Mouse (Mus musculus) CH12.LX (cell line): ENCODE data around the gene E130309D02Rik. TPM values are rescaled to one million over a fixed set of nuclear protein-coding genes. Genes with fewer than 3 reads are reported as not detected.

ENCODE experiments used
- DNase-seq: peaks from one replicate; pipeline ENCODE4 v3.0.0-alpha.2; 2013; ENCODE audit errors: extremely low read depth
- H3K27ac ChIP-seq: 2 replicates; pipeline ENCODE4 v1.5.1; 2012; ENCODE audit warnings: low read depth, mild to moderate bottlenecking, control low read depth, moderate library complexity; ENCODE audit not compliant: insufficient read depth
- H3K27me3 ChIP-seq: replicated peaks from 2 replicates; pipeline ENCODE3; 2012; ENCODE audit warnings: inconsistent platforms
- H3K36me3 ChIP-seq, 2 experiments: replicated peaks in 1 of 2; 2 replicates each; pipeline versions ENCODE3 to v1.6.1; 2012; ENCODE audit warnings: inconsistent platforms in 1 of 2, low read length in 1 of 2, mild to moderate bottlenecking in 1 of 2, mixed read lengths in 1 of 2, moderate library complexity in 1 of 2; ENCODE audit not compliant: control insufficient read depth in 1 of 2, insufficient read depth in 1 of 2
- H3K4me1 ChIP-seq, 2 experiments: 2 replicates each; pipeline ENCODE4 v1.6.1; 2012; ENCODE audit warnings: inconsistent platforms in 1 of 2, moderate library complexity in 1 of 2; ENCODE audit not compliant: insufficient read depth in 2 of 2, control insufficient read depth in 1 of 2
- H3K4me2 ChIP-seq: 2 replicates; pipeline ENCODE4 v1.6.1; 2012; ENCODE audit warnings: low read depth, mild to moderate bottlenecking, control low read depth; ENCODE audit not compliant: poor library complexity, insufficient read depth, severe bottlenecking
- H3K4me3 ChIP-seq, 3 experiments: fragments of 150-350 bp in 1 of 3; sonication (generic) in 1 of 3; replicated peaks in 1 of 3; 2 replicates each; pipeline versions ENCODE3 to v1.5.1; 2011 to 2012; ENCODE audit warnings: low read depth in 2 of 3, low read length in 2 of 3, mild to moderate bottlenecking in 2 of 3, moderate library complexity in 2 of 3, control low read depth in 1 of 3, improper control_type of control experiment in 1 of 3, inconsistent platforms in 1 of 3, mixed read lengths in 1 of 3; ENCODE audit not compliant: poor library complexity in 1 of 3
- H3K79me2 ChIP-seq: replicated peaks from 2 replicates; pipeline ENCODE4 v1.6.1; 2012; ENCODE audit warnings: mild to moderate bottlenecking, moderate library complexity; ENCODE audit not compliant: control insufficient read depth, poor library complexity, insufficient read depth, severe bottlenecking; ENCODE audit errors: extremely low read depth
- H3K9ac ChIP-seq: 2 replicates; pipeline ENCODE4 v1.6.1; 2012; ENCODE audit warnings: low read depth, mild to moderate bottlenecking, control low read depth, moderate library complexity; ENCODE audit not compliant: insufficient read depth
- H3K9me3 ChIP-seq: replicated peaks from 2 replicates; pipeline ENCODE3; 2012; ENCODE audit warnings: low read length, inconsistent platforms, mixed read lengths
- BHLHE40 ChIP-seq: IDR thresholded peaks from 2 replicates; pipeline ENCODE4 v1.6.1; 2011; ENCODE audit warnings: mild to moderate bottlenecking, low read depth, low read length, improper control_type of control experiment
- CTCF ChIP-seq, 2 experiments: IDR thresholded peaks in 1 of 2; conservative IDR thresholded peaks in 1 of 2; 2 replicates each; pipeline ENCODE4 v1.5.1; 2011 to 2012; ENCODE audit warnings: low read depth in 2 of 2, low read length in 2 of 2, improper control_type of control experiment in 1 of 2, inconsistent platforms in 1 of 2, mild to moderate bottlenecking in 1 of 2, moderate library complexity in 1 of 2
- ELF1 ChIP-seq: IDR thresholded peaks from 2 replicates; pipeline ENCODE4 v1.6.1; 2014; ENCODE audit warnings: low read depth, mild to moderate bottlenecking, inconsistent platforms, low read length, improper control_type of control experiment
- JUND ChIP-seq: conservative IDR thresholded peaks from 2 replicates; pipeline ENCODE4 v1.6.1; 2011; ENCODE audit warnings: low read depth, low read length, improper control_type of control experiment
- KAT2A ChIP-seq: IDR thresholded peaks from 2 replicates; pipeline ENCODE4 v1.6.1; 2012; ENCODE audit warnings: low read length, improper control_type of control experiment, inconsistent platforms; ENCODE audit not compliant: insufficient replicate concordance
- MXI1 ChIP-seq: IDR thresholded peaks from 2 replicates; pipeline ENCODE4 v1.6.1; 2011; ENCODE audit warnings: mild to moderate bottlenecking, low read depth, low read length, improper control_type of control experiment
- MYC ChIP-seq: IDR thresholded peaks from 2 replicates; pipeline ENCODE4 v1.6.1; 2011; ENCODE audit warnings: low read depth, mild to moderate bottlenecking, improper control_type of control experiment, low read length
- POLR2A ChIP-seq: IDR thresholded peaks from 2 replicates; pipeline ENCODE4 v1.6.1; 2011; ENCODE audit warnings: low read depth, mild to moderate bottlenecking, improper control_type of control experiment, low read length
- RAD21 ChIP-seq: IDR thresholded peaks from 2 replicates; pipeline ENCODE4 v1.6.1; 2011; ENCODE audit warnings: low read depth, mild to moderate bottlenecking, low read length, improper control_type of control experiment, moderate library complexity
- RCOR1 ChIP-seq: conservative IDR thresholded peaks from 2 replicates; pipeline ENCODE4 v1.6.1; 2012; ENCODE audit warnings: low read depth, mild to moderate bottlenecking, inconsistent platforms, low read length, improper control_type of control experiment
- SMC3 ChIP-seq: IDR thresholded peaks from 2 replicates; pipeline ENCODE4 v1.6.1; 2011; ENCODE audit warnings: low read depth, low read length, improper control_type of control experiment
- TCF12 ChIP-seq: IDR thresholded peaks from 2 replicates; pipeline ENCODE4 v1.6.1; 2014; ENCODE audit warnings: low read depth, mild to moderate bottlenecking, inconsistent platforms, low read length, improper control_type of control experiment
- USF2 ChIP-seq: conservative IDR thresholded peaks from 2 replicates; pipeline ENCODE4 v1.6.1; 2011; ENCODE audit warnings: low read depth, low read length, improper control_type of control experiment
- ZKSCAN1 ChIP-seq: IDR thresholded peaks from 2 replicates; pipeline ENCODE4 v1.6.1; 2012; ENCODE audit warnings: low read depth, inconsistent platforms, low read length, improper control_type of control experiment, borderline replicate concordance
- ZMIZ1 ChIP-seq: IDR thresholded peaks from 2 replicates; pipeline ENCODE4 v1.6.1; 2012; ENCODE audit warnings: low read depth, mild to moderate bottlenecking, inconsistent platforms, low read length, improper control_type of control experiment
- ZNF384 ChIP-seq: IDR thresholded peaks from 2 replicates; pipeline ENCODE4 v1.6.1; 2012; ENCODE audit warnings: low read depth, low read length, improper control_type of control experiment, inconsistent platforms
- dilution Hi-C: fragments of 300-500 bp; cut with MboI; formaldehyde crosslinking; loops from 2 replicates; pipeline ENCODE4 v1.14.3; 2020; ENCODE audit warnings: low sequenced_read_pairs; ENCODE audit not compliant: extremely low pct_unique_long_range_greater_than_20kb, extremely low pct_ligation_motif_present
- in situ Hi-C: fragments of 300-500 bp; cut with MboI; formaldehyde crosslinking; loops from 3 replicates; pipeline ENCODE4 v1.14.3; 2019; ENCODE audit warnings: low sequenced_read_pairs, low pct_ligation_motif_present, low pct_unique_long_range_greater_than_20kb, mixed read lengths
- polyA plus RNA-seq: library from polyadenylated mRNA; unstranded; fragments of >175 nt; gene quantifications from 2 replicates; pipeline ENCODE4 v1.2.1, GENCODE M21; 2012; ENCODE audit warnings: low read depth; ENCODE audit not compliant: insufficient read length
- total RNA-seq, 2 experiments: library from RNA; depleted of rRNA; stranded (reverse); fragments of 300-350 nt in 1 of 2; fragments of >200 nt in 1 of 2; gene quantifications; 2 replicates each; pipeline ENCODE4 v1.2.3; 2012 to 2014

E130309D02Rik gene
- total and polyA plus RNA-seq, 3 experiments: 23.7 to 63.7 (median 32.7) TPM

- dilution Hi-C loops: no loop called here
- no peaks in the 10 kb centered on the region for H3K27me3 ChIP-seq
- peaks cover 0 to 20% of the 10 kb centered on the region in 2 experiments for H3K36me3 ChIP-seq
- DNase-seq: no peak
- H3K4me3 ChIP-seq: no peak overlapping the region
- no peaks in the 10 kb centered on the region for H3K79me2 ChIP-seq
- H3K9me3 ChIP-seq: no peaks in the 10 kb centered on the region
- no peak overlapping the region for H3K4me2 ChIP-seq
- no peak for TF ChIP-seq KAT2A
- TF ChIP-seq RAD21: peak; percentile 63
- peak; percentile 48 for TF ChIP-seq SMC3
- TF ChIP-seq CTCF (conservative IDR thresholded peaks at IDR 0.05 in 1 of 2, IDR thresholded peaks at IDR 0.05 in 1 of 2; ENCODE audit: low read depth in 2 of 2, low read length in 2 of 2): peak in 1 of 2 experiments; percentile 59; a peak in 2 of 4 replicates
- TF ChIP-seq, all 38 proteins: peak for 3
- no peak overlapping the region for H3K27ac ChIP-seq
- H3K4me1 ChIP-seq: peaks cover 3 to 13% of the 10 kb centered on the region in 2 experiments; a peak in 3 of 4 replicates
- H3K9ac ChIP-seq: no peak overlapping the region
- in situ Hi-C loops: loop anchor here (25.0 kb wide), 1 partner anchor 347 kb away; no protein-coding TSS in a partner anchor
Observed at GRCm38 (mm10) chr5:143284762-143285161, 30.4 kb downstream of the E130309D02Rik start.

GRCm38 (mm10) chr5:143279247-143279646 is 35.9 kb downstream of the E130309D02Rik start:
- Histone ChIP-seq H3K36me3 (no peaks in the 10 kb centered on the region), H3K27ac (no peak overlapping the region), H3K9me3 (no peaks in the 10 kb centered on the region), H3K4me3 (no peak overlapping the region), H3K4me2 (no peak overlapping the region), H3K79me2 (no peaks in the 10 kb centered on the region), H3K27me3 (no peaks in the 10 kb centered on the region), H3K9ac (no peak overlapping the region), H3K4me1 (peaks cover 9 to 25% of the 10 kb centered on the region in 2 experiments)
- TF ChIP-seq BHLHE40 (peak; percentile 33; the same call in 1 of the 2 replicates), RAD21 (no peak; the same call in none of the 2 replicates)
- peak; percentile 40 for DNase-seq
- in situ Hi-C loops: loop anchor here (25.0 kb wide), 1 partner anchor 342 kb away; no protein-coding TSS in a partner anchor
- dilution Hi-C loops: no loop called here

GRCm38 (mm10) chr5:143275761-143276160 is 39.4 kb downstream of the E130309D02Rik start:
- H3K9me3 ChIP-seq: no peaks in the 10 kb centered on the region
- no peak for TF ChIP-seq JUND
- no peak for TF ChIP-seq SMC3
- no peak for TF ChIP-seq ZKSCAN1
- no peak for TF ChIP-seq RAD21
- no peak for TF ChIP-seq ELF1
- TF ChIP-seq POLR2A: no peak
- no peak for TF ChIP-seq USF2
- TF ChIP-seq RCOR1: no peak
- TF ChIP-seq MXI1: no peak
- no peak for TF ChIP-seq BHLHE40
- TF ChIP-seq ZNF384: no peak
- TF ChIP-seq TCF12: no peak
- no peak for TF ChIP-seq KAT2A
- TF ChIP-seq ZMIZ1: no peak
- TF ChIP-seq MYC: no peak
- in situ Hi-C loops: loop anchor here (25.0 kb wide), 1 partner anchor 338 kb away; no protein-coding TSS in a partner anchor
- H3K27me3 ChIP-seq: no peaks in the 10 kb centered on the region
- no peak overlapping the region for H3K4me2 ChIP-seq
- no peak overlapping the region for H3K9ac ChIP-seq
- H3K27ac ChIP-seq: no peak overlapping the region
- H3K4me1 ChIP-seq: peaks cover 15 to 27% of the 10 kb centered on the region in 2 experiments
- H3K36me3 ChIP-seq: peaks cover 0 to 12% of the 10 kb centered on the region in 2 experiments
- no peak for DNase-seq
- dilution Hi-C loops: no loop called here
- H3K79me2 ChIP-seq: no peaks in the 10 kb centered on the region
- H3K4me3 ChIP-seq: no peak overlapping the region
